Mouse (Mus musculus) kidney, embryonic 16.5 days (tissue): ENCODE data around the gene Grap2. TPM values are rescaled to one million over a fixed set of nuclear protein-coding genes. Genes with fewer than 3 reads are reported as not detected.
A peak's percentile ranks its signal among the peaks of the same experiment; 100 is the strongest.

Source experiments
- ATAC-seq: fragments of 200-750 bp; cut with Nextera tagmentation; 2 replicates; pipeline ENCODE4 v1.8.0; 2017; ENCODE audit warnings: moderate TSS enrichment; ENCODE audit not compliant: low FRiP score, low TSS enrichment
- H3K27ac ChIP-seq: fragments of 300-500 bp; sonication (generic); 2 replicates; pipeline ENCODE4 v1.5.1; 2014; ENCODE audit warnings: low read length
- H3K27me3 ChIP-seq: fragments of 300-500 bp; sonication (generic); 2 replicates; pipeline ENCODE4 v1.6.1; 2014; ENCODE audit warnings: low read length, control low read depth, mixed read lengths; ENCODE audit not compliant: insufficient read depth
- H3K36me3 ChIP-seq: fragments of 300-500 bp; sonication (generic); 2 replicates; pipeline ENCODE4 v1.6.1; 2014; ENCODE audit warnings: low read length, control low read depth, mixed read lengths; ENCODE audit not compliant: insufficient read depth
- H3K4me1 ChIP-seq: fragments of 300-500 bp; sonication (generic); 2 replicates; pipeline ENCODE4 v1.6.1; 2014; ENCODE audit warnings: low read length, control low read depth, mixed read lengths; ENCODE audit not compliant: insufficient read depth
- H3K4me2 ChIP-seq: fragments of 300-500 bp; sonication (generic); replicated peaks from 2 replicates; pipeline ENCODE4 v1.6.1; 2014; ENCODE audit warnings: low read depth, low read length
- H3K4me3 ChIP-seq: fragments of 300-500 bp; sonication (generic); 2 replicates; pipeline ENCODE4 v1.5.1; 2014; ENCODE audit warnings: mild to moderate bottlenecking, low read length
- H3K9ac ChIP-seq: fragments of 300-500 bp; sonication (generic); replicated peaks from 2 replicates; pipeline ENCODE4 v1.6.1; 2014; ENCODE audit warnings: low read length
- H3K9me3 ChIP-seq: fragments of 300-500 bp; sonication (generic); 2 replicates; pipeline ENCODE4 v1.6.1; 2016; ENCODE audit warnings: low read length, control low read depth
- WGBS: fragments of 180-500 bp; shearing (Covaris S2); extraction: QIAGEN DNeasy Blood & Tissue Kit; methylation state at CpG from one replicate; pipeline ENCODE4 v1.1.7; 2014; 5-methylcytosine and 5-hydroxymethylcytosine counted together
- microRNA-seq: library from miRNA; unstranded; fragments of <30 nt; microRNA quantifications from one replicate; pipeline ENCODE4, GENCODE M21; 2016
- polyA plus RNA-seq: library from polyadenylated mRNA; unstranded; fragments of >200 nt; fragmentation: Nextera tagmentation; extraction: Ambion mirVana; gene quantifications from 2 replicates; pipeline ENCODE4 v1.2.1, GENCODE M21; 2015

The Grap2 gene
- polyA plus RNA-seq, 1 experiment from 2014 or later: 0.81 TPM

- 19% methylated on average over 8 of the region's 8 CpGs for WGBS
- no peak for ATAC-seq
- Histone ChIP-seq H3K27me3 (no peaks in the 10 kb centered on the region), H3K4me3 (no peak overlapping the region), H3K9ac (no peak overlapping the region), H3K36me3 (no peaks in the 10 kb centered on the region), H3K4me2 (no peak overlapping the region), H3K4me1 (peaks cover 33% of the 10 kb centered on the region), H3K27ac (no peak overlapping the region), H3K9me3 (no peaks in the 10 kb centered on the region)
Observed at GRCm38 (mm10) chr15:80684786-80685602, 112.6 kb downstream of the Grap2 start.

DNA sequence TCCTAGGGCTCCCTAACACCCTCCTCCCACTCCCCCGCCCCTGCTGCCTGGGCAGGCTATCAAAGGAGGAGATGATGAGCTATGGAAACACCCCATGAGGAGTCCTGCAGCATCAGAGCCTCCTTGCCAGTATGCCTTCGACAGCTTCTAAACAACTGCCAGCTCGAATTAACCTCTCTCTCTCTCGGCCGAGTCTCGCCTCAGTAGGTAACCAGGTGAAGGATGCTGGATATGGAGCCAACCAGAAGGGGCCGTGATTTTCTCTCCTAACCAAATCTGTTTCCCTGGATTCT is 113.2 kb downstream of the Grap2 start:
- peaks cover 27% of the 10 kb centered on the region for H3K4me1 ChIP-seq
- no peaks in the 10 kb centered on the region for H3K36me3 ChIP-seq
- peak; percentile 60; the same call in 1 of the 2 replicates for ATAC-seq
- no peak overlapping the region for H3K4me3 ChIP-seq
- H3K4me2 ChIP-seq: no peak overlapping the region
- no peak overlapping the region for H3K27ac ChIP-seq
- no peaks in the 10 kb centered on the region for H3K9me3 ChIP-seq
- 13% methylated on average over 7 of the region's 7 CpGs for WGBS
- no peak overlapping the region for H3K9ac ChIP-seq
- H3K27me3 ChIP-seq: no peaks in the 10 kb centered on the region

GRCm38 (mm10) chr15:80688536-80688935 is 116.1 kb downstream of the Grap2 start:
- H3K9ac ChIP-seq: no peak overlapping the region
- H3K27me3 ChIP-seq: no peaks in the 10 kb centered on the region
- H3K4me3 ChIP-seq: no peak overlapping the region
- H3K9me3 ChIP-seq: no peaks in the 10 kb centered on the region
- ATAC-seq: no peak
- H3K4me1 ChIP-seq: peaks cover 21% of the 10 kb centered on the region
- no peak overlapping the region for H3K4me2 ChIP-seq
- H3K36me3 ChIP-seq: no peaks in the 10 kb centered on the region
- H3K27ac ChIP-seq: no peak overlapping the region
- WGBS: 68% methylated on average over 7 of the region's 7 CpGs

DNA sequence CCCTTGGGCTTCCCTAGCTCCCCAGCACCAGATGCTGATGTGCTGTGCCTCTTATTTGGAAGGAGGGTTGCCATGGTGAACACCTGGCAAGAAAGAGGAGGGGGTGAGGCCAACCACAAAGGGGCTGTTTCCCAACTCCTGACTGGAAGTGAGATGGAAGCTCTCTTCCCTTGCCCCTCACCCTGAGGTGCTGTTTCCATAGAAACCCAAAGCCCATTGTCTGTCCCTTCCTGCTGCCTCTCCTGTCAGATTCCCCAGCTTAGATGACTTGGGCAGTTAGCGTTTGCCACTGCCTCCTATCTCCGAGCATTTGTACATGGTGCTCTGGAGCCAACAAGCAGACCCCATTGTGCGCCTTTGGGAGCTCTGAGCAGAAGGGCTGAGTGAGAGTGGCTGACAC is 121.1 kb downstream of the Grap2 start:
- no peaks in the 10 kb centered on the region for H3K36me3 ChIP-seq
- no peaks in the 10 kb centered on the region for H3K27me3 ChIP-seq
- H3K27ac ChIP-seq: no peak overlapping the region
- H3K4me3 ChIP-seq: no peak overlapping the region
- no peaks in the 10 kb centered on the region for H3K9me3 ChIP-seq
- H3K4me2 ChIP-seq: no peak overlapping the region
- peaks cover 3% of the 10 kb centered on the region; the same call in 1 of the 2 replicates for H3K4me1 ChIP-seq
- ATAC-seq: no peak
- no peak overlapping the region for H3K9ac ChIP-seq
- 56% methylated on average over 3 of the region's 3 CpGs for WGBS

- Histone ChIP-seq H3K27me3 (no peaks in the 10 kb centered on the region), H3K4me2 (no peak overlapping the region), H3K4me1 (peaks cover 3% of the 10 kb centered on the region; the same call in 1 of the 2 replicates), H3K36me3 (no peaks in the 10 kb centered on the region), H3K9ac (no peak overlapping the region), H3K4me3 (no peak overlapping the region), H3K27ac (no peak overlapping the region), H3K9me3 (no peaks in the 10 kb centered on the region)
- WGBS: 31% methylated on average over 11 of the region's 11 CpGs
- no peak for ATAC-seq
Observed at GRCm38 (mm10) chr15:80694125-80694910, 121.9 kb downstream of the Grap2 start.

DNA sequence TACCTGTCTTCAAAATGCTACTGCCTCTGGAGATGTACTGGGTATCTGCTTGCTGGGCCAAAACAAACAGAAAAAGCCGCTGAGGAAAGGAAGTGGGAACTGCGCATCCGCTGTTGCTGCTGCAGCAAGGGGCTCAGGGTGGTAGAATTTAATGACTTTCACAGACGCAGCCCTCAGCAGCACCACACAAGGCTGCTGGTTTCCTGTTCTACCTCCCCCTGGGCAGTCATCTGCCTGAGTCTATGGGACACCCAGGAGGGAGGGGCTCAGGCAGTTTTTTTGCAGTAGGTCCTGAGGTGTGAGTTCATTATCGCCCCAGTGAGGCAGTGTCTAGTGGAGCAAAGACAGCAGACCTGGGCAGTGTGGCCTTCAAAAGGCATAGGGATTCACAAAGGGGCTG is 125.2 kb downstream of the Grap2 start:
- Histone ChIP-seq H3K9me3 (no peaks in the 10 kb centered on the region), H3K4me2 (no peak overlapping the region), H3K4me1 (peaks cover 3% of the 10 kb centered on the region; the same call in 1 of the 2 replicates), H3K27ac (peak overlapping the region; percentile 8; the same call in 1 of the 2 replicates), H3K36me3 (no peaks in the 10 kb centered on the region), H3K9ac (no peak overlapping the region), H3K27me3 (no peaks in the 10 kb centered on the region), H3K4me3 (no peak overlapping the region)
- ATAC-seq: peak; percentile 60; the same call in 1 of the 2 replicates
- WGBS: 14% methylated on average over 5 of the region's 5 CpGs

DNA sequence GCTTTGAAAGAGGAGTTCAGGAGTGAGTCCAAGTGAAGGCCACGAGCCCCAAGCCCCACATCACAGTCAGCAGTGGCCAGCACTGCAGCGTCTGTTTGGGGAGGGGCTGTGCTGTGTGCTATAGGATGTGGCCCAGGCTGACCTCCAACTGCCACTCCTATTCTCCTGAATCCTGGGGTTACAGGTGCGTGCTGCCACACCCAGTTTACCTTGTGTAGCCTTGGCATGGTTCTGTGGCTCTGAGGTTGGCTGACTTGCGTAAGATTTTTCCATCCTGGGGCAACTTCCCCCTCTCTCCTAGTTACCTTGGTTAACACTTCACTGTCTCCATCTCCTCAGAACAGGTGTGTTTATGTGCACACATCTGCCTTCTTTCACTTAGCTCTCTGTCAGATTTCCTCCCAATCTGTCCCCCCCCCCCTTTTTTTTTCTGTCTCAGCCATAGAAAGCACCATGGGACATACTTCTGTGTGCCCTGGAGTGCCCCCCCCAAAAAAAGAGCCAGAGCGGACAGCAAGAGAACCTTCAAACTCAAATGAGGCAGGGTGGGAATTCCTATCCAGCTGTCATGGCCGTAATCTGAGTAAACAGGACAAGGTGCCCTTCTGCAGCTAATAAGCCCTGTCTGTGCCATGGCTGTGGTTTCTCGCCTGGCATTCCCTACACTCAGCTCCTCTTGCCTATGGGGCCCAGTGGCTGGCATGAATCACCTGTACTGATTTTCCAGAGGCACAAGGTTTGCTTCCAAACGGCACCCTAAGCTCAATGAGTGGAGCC is 129.3 kb downstream of the Grap2 start:
- no peak overlapping the region for H3K4me2 ChIP-seq
- H3K36me3 ChIP-seq: no peaks in the 10 kb centered on the region
- H3K27ac ChIP-seq: no peak overlapping the region
- H3K9me3 ChIP-seq: no peaks in the 10 kb centered on the region
- no peak overlapping the region for H3K9ac ChIP-seq
- H3K27me3 ChIP-seq: no peaks in the 10 kb centered on the region
- ATAC-seq: no peak
- H3K4me3 ChIP-seq: no peak overlapping the region
- H3K4me1 ChIP-seq: peaks cover 13% of the 10 kb centered on the region
- 65% methylated on average over 8 of the region's 8 CpGs for WGBS

Small RNA genes lying within 50 kb of the gene (microRNA-seq; reads per million reads assigned to microRNA genes)
- not detected for gene Mir6957

Other genes with a start within 250 kb of the Grap2 start
- not detected in 2 replicates for gene Enthd1, start 7.4 kb upstream of the Grap2 start, polyA plus RNA-seq
- 5.4 and 6.3 TPM in 2 replicates for gene Fam83f, start 99.3 kb downstream of the Grap2 start, polyA plus RNA-seq
- 27.4 and 33.9 TPM in 2 replicates for gene Tnrc6b, start 138.7 kb downstream of the Grap2 start, polyA plus RNA-seq